ENCODE assay signal across 7 mouse cellular contexts in genomic region chr13:28886691-28887090, GRCm38 (mm10).
DNase-seq lines count a peak whose midpoint lies in the region; ATAC-seq lines count a peak whose summit lies in the region.

No protein-coding gene starts in this region.

- H3K4me3 ChIP-seq in embryonic facial prominence, embryonic 14.5 days (ENCODE audit: low read depth, low read length) = peak overlapping the region; percentile 4; the same call in 1 of the 2 replicates

- no peaks in the 10 kb centered on the region for H3K9me3 ChIP-seq in embryonic facial prominence, embryonic 14.5 days (ENCODE audit: control insufficient read depth, low read length)

- no peak overlapping the region for H3K27ac ChIP-seq in embryonic facial prominence, embryonic 14.5 days (replicated peaks; ENCODE audit: low read depth, low read length)

- H3K36me3 ChIP-seq in embryonic facial prominence, embryonic 14.5 days (ENCODE audit: control insufficient read depth, insufficient read depth, low read length) = no peaks in the 10 kb centered on the region

- peak overlapping the region; percentile 32; the same call in 1 of the 2 replicates for H3K4me2 ChIP-seq in embryonic facial prominence, embryonic 14.5 days (ENCODE audit: low read depth, low read length)

- peak; percentile 27 for DNase-seq in embryonic facial prominence, embryonic 14.5 days (ENCODE audit: low spot score)
- no peak for DNase-seq in cerebellum, postnatal 14 days
- no peak for DNase-seq in layer of hippocampus, adult 9-11 months
- no peak for DNase-seq in cerebellum, postnatal 36 days

- H3K4me1 ChIP-seq in embryonic facial prominence, embryonic 14.5 days (ENCODE audit: control insufficient read depth, insufficient read depth, low read length) = peaks cover 25% of the 10 kb centered on the region

- no peak overlapping the region for H3K9ac ChIP-seq in embryonic facial prominence, embryonic 14.5 days (ENCODE audit: low read depth, low read length)

- peak; percentile 34 for ATAC-seq in common myeloid progenitor, adult 5-6 weeks (replicated peaks; ENCODE audit: low read depth, poor library complexity, severe bottlenecking)
- ATAC-seq in embryonic facial prominence, embryonic 14.5 days (ENCODE audit: low read depth) = no peak
- peak; percentile 28 to 43; a peak in 2 of 4 replicates for ATAC-seq in hematopoietic stem cell, adult 5-6 weeks (replicated peaks in 1 of 2; ENCODE audit: insufficient read depth in 1 of 2, low FRiP score in 2 of 2, low TSS enrichment in 1 of 2, low read depth in 1 of 2, poor library complexity in 2 of 2, severe bottlenecking in 2 of 2)
- ATAC-seq in megakaryocyte progenitor cell, adult 5-6 weeks (replicated peaks; ENCODE audit: poor library complexity) = peak; percentile 30; the same call in 1 of the 2 replicates

- H3K27me3 ChIP-seq in embryonic facial prominence, embryonic 14.5 days (replicated peaks; ENCODE audit: control insufficient read depth, insufficient read depth, low read length) = peaks cover 9% of the 10 kb centered on the region

- WGBS in embryonic facial prominence, embryonic 14.5 days = 21% methylated on average over 11 of the region's 11 CpGs
